Mouse (Mus musculus): ENCODE data around the gene Gtf3c2. TPM values are rescaled to one million over a fixed set of nuclear protein-coding genes. Genes with fewer than 3 reads are reported as not detected.
A peak's percentile ranks its signal among the peaks of the same experiment; 100 is the strongest.

Gtf3c2 gene
- total and polyA plus RNA-seq, 3 experiments: 22.8 to 96.9 (median 49.4) TPM

GRCm38 (mm10) chr5:31193631-31194281 is 13.8 kb upstream of the Gtf3c2 start:
- dilution Hi-C loops (cut with MboI; ENCODE audit: extremely low pct_ligation_motif_present, extremely low pct_unique_long_range_greater_than_20kb, low sequenced_read_pairs): no loop called here

GRCm38 (mm10) chr5:31192939-31193630 is 13.1 kb upstream of the Gtf3c2 start, which contains the start of the genes Snx17 and Eif2b4:
Gene Snx17, plus strand, starts transcription at chr5:31193227.
Gene Eif2b4, minus strand, starts transcription at chr5:31193430.
- peaks cover 2 to 29% of the 10 kb centered on the region in 2 experiments; a peak in 3 of 4 replicates for H3K4me1 ChIP-seq (ENCODE audit: control insufficient read depth in 1 of 2, insufficient read depth in 2 of 2)
- peak; percentile 98 for DNase-seq (ENCODE audit: extremely low read depth)
- peaks cover 57 to 68% of the 10 kb centered on the region in 2 experiments for H3K36me3 ChIP-seq (replicated peaks in 1 of 2; ENCODE audit: control insufficient read depth in 1 of 2, insufficient read depth in 1 of 2, low read length in 1 of 2)
- H3K27me3 ChIP-seq (replicated peaks): no peaks in the 10 kb centered on the region
- H3K9ac ChIP-seq (ENCODE audit: insufficient read depth, low read depth): peak within 1 kb of the TSS; percentile 91
- in situ Hi-C loops (cut with MboI; ENCODE audit: low pct_ligation_motif_present, low pct_unique_long_range_greater_than_20kb, low sequenced_read_pairs) (no loop called here), dilution Hi-C loops (cut with MboI; ENCODE audit: extremely low pct_ligation_motif_present, extremely low pct_unique_long_range_greater_than_20kb, low sequenced_read_pairs) (no loop called here)
- peak within 1 kb of the TSS; percentile 83 to 96 (median 88) for H3K4me3 ChIP-seq (replicated peaks in 1 of 3; ENCODE audit: low read depth in 2 of 3, low read length in 2 of 3, poor library complexity in 1 of 3)
- no peaks in the 10 kb centered on the region for H3K9me3 ChIP-seq (replicated peaks; ENCODE audit: low read length)
- peaks cover 27% of the 10 kb centered on the region for H3K79me2 ChIP-seq (replicated peaks; ENCODE audit: control insufficient read depth, extremely low read depth, insufficient read depth, poor library complexity, severe bottlenecking)
- peak within 1 kb of the TSS; percentile 94 for H3K4me2 ChIP-seq (ENCODE audit: insufficient read depth, low read depth, poor library complexity, severe bottlenecking)
- peak within 1 kb of the TSS; percentile 82 for H3K27ac ChIP-seq (ENCODE audit: insufficient read depth, low read depth)
- TF ChIP-seq POLR2AphosphoS2 (IDR thresholded peaks at IDR 0.05; ENCODE audit: low read depth, low read length) (no peak), POLR2A (IDR thresholded peaks at IDR 0.05; ENCODE audit: low read depth, low read length) (peak; percentile 89), PAX5 (IDR thresholded peaks at IDR 0.05; ENCODE audit: low read length) (no peak), RCOR1 (conservative IDR thresholded peaks at IDR 0.05; ENCODE audit: low read depth, low read length) (no peak), ZMIZ1 (IDR thresholded peaks at IDR 0.05; ENCODE audit: low read depth, low read length) (peak; percentile 48; the same call in 1 of the 2 replicates), USF1 (IDR thresholded peaks at IDR 0.05; ENCODE audit: low read depth, low read length) (no peak), MYC (IDR thresholded peaks at IDR 0.05; ENCODE audit: low read depth, low read length) (peak; percentile 53; the same call in 1 of the 2 replicates), BHLHE40 (IDR thresholded peaks at IDR 0.05; ENCODE audit: low read depth, low read length) (no peak), ZC3H11A (IDR thresholded peaks at IDR 0.05; ENCODE audit: low read depth, low read length) (no peak), NRF1 (IDR thresholded peaks at IDR 0.05; ENCODE audit: low read depth, low read length) (peak; percentile 61; the same call in 1 of the 2 replicates), CHD1 (IDR thresholded peaks at IDR 0.05; ENCODE audit: low read depth, low read length) (no peak), ZNF384 (IDR thresholded peaks at IDR 0.05; ENCODE audit: low read depth, low read length) (no peak), NELFE (IDR thresholded peaks at IDR 0.05; ENCODE audit: low read depth, low read length) (peak; percentile 87), E2F4 (IDR thresholded peaks at IDR 0.05; ENCODE audit: insufficient replicate concordance, low read depth, low read length) (peak; percentile 79; the same call in 1 of the 2 replicates), JUND (conservative IDR thresholded peaks at IDR 0.05; ENCODE audit: low read depth, low read length) (no peak), MAX (IDR thresholded peaks at IDR 0.05; ENCODE audit: low read length) (peak; percentile 34; the same call in 1 of the 2 replicates), USF2 (conservative IDR thresholded peaks at IDR 0.05; ENCODE audit: low read depth, low read length) (no peak), SIN3A (IDR thresholded peaks at IDR 0.05; ENCODE audit: low read length) (peak; percentile 96), MEF2A (IDR thresholded peaks at IDR 0.05; ENCODE audit: borderline replicate concordance, low read depth, low read length) (peak; percentile 88; the same call in 1 of the 2 replicates), IRF4 (IDR thresholded peaks at IDR 0.05; ENCODE audit: low read depth, low read length) (peak; percentile 81), GABPA (IDR thresholded peaks at IDR 0.05; ENCODE audit: insufficient replicate concordance, low read depth, low read length) (peak; percentile 90; the same call in 1 of the 2 replicates), SMC3 (IDR thresholded peaks at IDR 0.05; ENCODE audit: low read depth, low read length) (no peak), MAFK (IDR thresholded peaks at IDR 0.05; ENCODE audit: insufficient replicate concordance, low read length) (no peak), ELF1 (IDR thresholded peaks at IDR 0.05; ENCODE audit: low read depth, low read length) (peak; percentile 95), ETS1 (conservative IDR thresholded peaks at IDR 0.05; ENCODE audit: low read depth, low read length) (peak; percentile 32)

More at GRCm38 (mm10) chr5:31193631-31194281, 13.8 kb upstream of the Gtf3c2 start:
- Histone ChIP-seq H3K9me3 (replicated peaks; ENCODE audit: low read length) (no peaks in the 10 kb centered on the region), H3K9ac (ENCODE audit: insufficient read depth, low read depth) (peak overlapping the region; percentile 89), H3K4me2 (ENCODE audit: insufficient read depth, low read depth, poor library complexity, severe bottlenecking) (peak overlapping the region; percentile 84; the same call in 1 of the 2 replicates), H3K27me3 (replicated peaks) (no peaks in the 10 kb centered on the region), H3K36me3 (replicated peaks in 1 of 2; ENCODE audit: control insufficient read depth in 1 of 2, insufficient read depth in 1 of 2, low read length in 1 of 2) (peaks cover 58 to 69% of the 10 kb centered on the region in 2 experiments), H3K27ac (ENCODE audit: insufficient read depth, low read depth) (peak overlapping the region; percentile 82), H3K4me3 (replicated peaks in 1 of 3; ENCODE audit: low read depth in 2 of 3, low read length in 2 of 3, poor library complexity in 1 of 3) (peak overlapping the region; percentile 83 to 96 (median 88)), H3K4me1 (ENCODE audit: control insufficient read depth in 1 of 2, insufficient read depth in 2 of 2) (peaks cover 2 to 29% of the 10 kb centered on the region in 2 experiments; a peak in 3 of 4 replicates), H3K79me2 (replicated peaks; ENCODE audit: control insufficient read depth, extremely low read depth, insufficient read depth, poor library complexity, severe bottlenecking) (peaks cover 27% of the 10 kb centered on the region)
- in situ Hi-C loops (cut with MboI; ENCODE audit: low pct_ligation_motif_present, low pct_unique_long_range_greater_than_20kb, low sequenced_read_pairs): no loop called here
- TF ChIP-seq MXI1 (IDR thresholded peaks at IDR 0.05; ENCODE audit: low read depth, low read length): peak; percentile 46; the same call in 1 of the 2 replicates
- peak; percentile 55; the same call in 1 of the 2 replicates for TF ChIP-seq SIN3A (IDR thresholded peaks at IDR 0.05; ENCODE audit: low read length)
- peak; percentile 24; the same call in 1 of the 2 replicates for TF ChIP-seq BHLHE40 (IDR thresholded peaks at IDR 0.05; ENCODE audit: low read depth, low read length)
- TF ChIP-seq ZNF384 (IDR thresholded peaks at IDR 0.05; ENCODE audit: low read depth, low read length): no peak
- no peak for TF ChIP-seq ZKSCAN1 (IDR thresholded peaks at IDR 0.05; ENCODE audit: borderline replicate concordance, low read depth, low read length)
- TF ChIP-seq RCOR1 (conservative IDR thresholded peaks at IDR 0.05; ENCODE audit: low read depth, low read length): 0 out of 2 replicates have a peak, but pooled peaks have one; percentile 38
- TF ChIP-seq ZMIZ1 (IDR thresholded peaks at IDR 0.05; ENCODE audit: low read depth, low read length): 0 out of 2 replicates have a peak, but pooled peaks have one; percentile 33
- peak; percentile 35 for TF ChIP-seq HCFC1 (IDR thresholded peaks at IDR 0.05; ENCODE audit: low read depth, low read length)
- no peak for TF ChIP-seq EP300 (IDR thresholded peaks at IDR 0.05; ENCODE audit: low read length)
- peak; percentile 32; the same call in 1 of the 2 replicates for TF ChIP-seq ELF1 (IDR thresholded peaks at IDR 0.05; ENCODE audit: low read depth, low read length)
- DNase-seq (ENCODE audit: extremely low read depth): no peak

Data from CH12.LX (cell line).